Mouse (Mus musculus) lung, embryonic 16.5 days (tissue): Measurements from ENCODE around the gene Cdk5r1. TPM values are rescaled to one million over a fixed set of nuclear protein-coding genes. Genes with fewer than 3 reads are reported as not detected.

ENCODE experiments used
- ATAC-seq: fragments of 200-750 bp; cut with Nextera tagmentation; 2 replicates; pipeline ENCODE4 v1.8.0; 2017; ENCODE audit warnings: low read depth, mild to moderate bottlenecking, moderate library complexity
- H3K27ac ChIP-seq: fragments of 300-500 bp; sonication (generic); 2 replicates; pipeline ENCODE4 v1.5.1; 2014; ENCODE audit warnings: mild to moderate bottlenecking, control low read depth, low read length
- H3K27me3 ChIP-seq: fragments of 300-500 bp; sonication (generic); 2 replicates; pipeline ENCODE4 v1.6.1; 2014; ENCODE audit warnings: low read depth, low read length, mixed read lengths; ENCODE audit not compliant: control insufficient read depth, insufficient read depth
- H3K36me3 ChIP-seq: fragments of 300-500 bp; sonication (generic); 2 replicates; pipeline ENCODE4 v1.6.1; 2014; ENCODE audit warnings: low read length; ENCODE audit not compliant: control insufficient read depth, insufficient read depth
- H3K4me1 ChIP-seq: fragments of 300-500 bp; sonication (generic); replicated peaks from 2 replicates; pipeline ENCODE4 v1.6.1; 2014; ENCODE audit warnings: low read length, mixed read lengths; ENCODE audit not compliant: control insufficient read depth, insufficient read depth
- H3K4me2 ChIP-seq: fragments of 300-500 bp; sonication (generic); 2 replicates; pipeline ENCODE4 v1.6.1; 2014; ENCODE audit warnings: low read depth, low read length, control low read depth
- H3K4me3 ChIP-seq: fragments of 300-500 bp; sonication (generic); 2 replicates; pipeline ENCODE4 v1.5.1; 2014; ENCODE audit warnings: mild to moderate bottlenecking, low read length, control low read depth
- H3K9ac ChIP-seq: fragments of 300-500 bp; sonication (generic); 2 replicates; pipeline ENCODE4 v1.6.1; 2014; ENCODE audit warnings: low read length, control low read depth
- H3K9me3 ChIP-seq: fragments of 300-500 bp; sonication (generic); 2 replicates; pipeline ENCODE4 v1.6.1; 2016; ENCODE audit warnings: low read length; ENCODE audit not compliant: control insufficient read depth
- WGBS: fragments of 180-500 bp; shearing (Covaris S2); extraction: QIAGEN DNeasy Blood & Tissue Kit; methylation state at CpG from one replicate; pipeline ENCODE4 v1.1.7; 2014; 5-methylcytosine and 5-hydroxymethylcytosine counted together
- polyA plus RNA-seq: library from polyadenylated mRNA; unstranded; fragments of >200 nt; fragmentation: Nextera tagmentation; extraction: Ambion mirVana; gene quantifications from 2 replicates; pipeline ENCODE4 v1.2.1, GENCODE M21; 2015

Cdk5r1 gene
- polyA plus RNA-seq, 1 experiment from 2014 or later, result 0.67 TPM

GRCm38 (mm10) chr11:80521148-80521547 lies 44.3 kb downstream of the Cdk5r1 start:
- Histone ChIP-seq H3K36me3 (no peaks in the 10 kb centered on the region), H3K27ac (no peak overlapping the region), H3K27me3 (no peaks in the 10 kb centered on the region), H3K4me3 (no peak overlapping the region), H3K9me3 (no peaks in the 10 kb centered on the region), H3K9ac (no peak overlapping the region), H3K4me2 (no peak overlapping the region), H3K4me1 (peaks cover 8% of the 10 kb centered on the region)
- WGBS, result 59% methylated on average over 2 of the region's 2 CpGs
- ATAC-seq, result no peak

- WGBS, result 14% methylated on average over 2 of the region's 2 CpGs
- Histone ChIP-seq H3K9ac (no peak overlapping the region), H3K4me3 (no peak overlapping the region), H3K4me1 (peaks cover 8% of the 10 kb centered on the region), H3K27me3 (no peaks in the 10 kb centered on the region), H3K36me3 (no peaks in the 10 kb centered on the region), H3K4me2 (no peak overlapping the region), H3K9me3 (no peaks in the 10 kb centered on the region), H3K27ac (peak overlapping the region; percentile 81)
- ATAC-seq, result peak; percentile 61; the same call in 1 of the 2 replicates
These were observed 46.0 kb downstream of the Cdk5r1 start for GRCm38 (mm10) chr11:80522852-80523251.

GRCm38 (mm10) chr11:80523410-80523809 lies 46.6 kb downstream of the Cdk5r1 start:
- ATAC-seq, result peak; percentile 54; the same call in 1 of the 2 replicates
- H3K4me1 ChIP-seq, result peaks cover 8% of the 10 kb centered on the region
- no peaks in the 10 kb centered on the region for H3K36me3 ChIP-seq
- no peaks in the 10 kb centered on the region for H3K27me3 ChIP-seq
- no peak overlapping the region for H3K9ac ChIP-seq
- H3K27ac ChIP-seq, result peak overlapping the region; percentile 81
- H3K4me3 ChIP-seq, result no peak overlapping the region
- no peaks in the 10 kb centered on the region for H3K9me3 ChIP-seq
- 55% methylated on average over 4 of the region's 4 CpGs for WGBS
- no peak overlapping the region for H3K4me2 ChIP-seq

- Histone ChIP-seq H3K9me3 (no peaks in the 10 kb centered on the region), H3K4me2 (no peak overlapping the region), H3K9ac (no peak overlapping the region), H3K4me3 (no peak overlapping the region), H3K27me3 (no peaks in the 10 kb centered on the region), H3K36me3 (no peaks in the 10 kb centered on the region), H3K4me1 (peaks cover 8% of the 10 kb centered on the region), H3K27ac (no peak overlapping the region)
- WGBS, result 88% methylated on average over 5 of the region's 5 CpGs
- ATAC-seq, result no peak
These were observed 47.4 kb downstream of the Cdk5r1 start for GRCm38 (mm10) chr11:80524213-80524612.

GRCm38 (mm10) chr11:80527697-80528096 lies 50.9 kb downstream of the Cdk5r1 start:
- Histone ChIP-seq H3K9me3 (no peaks in the 10 kb centered on the region), H3K9ac (no peak overlapping the region), H3K36me3 (no peaks in the 10 kb centered on the region), H3K4me1 (peaks cover 8% of the 10 kb centered on the region), H3K4me2 (no peak overlapping the region), H3K4me3 (no peak overlapping the region), H3K27me3 (no peaks in the 10 kb centered on the region), H3K27ac (no peak overlapping the region)
- no peak for ATAC-seq

GRCm38 (mm10) chr11:80529149-80529548 lies 52.3 kb downstream of the Cdk5r1 start:
- no peak overlapping the region for H3K4me3 ChIP-seq
- WGBS, result 74% methylated on average over 8 of the region's 8 CpGs

More at GRCm38 (mm10) chr11:80529149-80529548, 52.3 kb downstream of the Cdk5r1 start:
- H3K9ac ChIP-seq, result no peak overlapping the region
- no peaks in the 10 kb centered on the region for H3K4me1 ChIP-seq
- no peaks in the 10 kb centered on the region for H3K9me3 ChIP-seq
- H3K4me2 ChIP-seq, result no peak overlapping the region
- no peaks in the 10 kb centered on the region for H3K36me3 ChIP-seq
- no peaks in the 10 kb centered on the region for H3K27me3 ChIP-seq
- no peak for ATAC-seq
- no peak overlapping the region for H3K27ac ChIP-seq

Other genes with a start within 250 kb of the Cdk5r1 start
- gene Rhbdl3, start 176.1 kb upstream of the Cdk5r1 start, polyA plus RNA-seq, result 1.5 and 1.7 TPM in 2 replicates
- gene 5730455P16Rik, start 99.0 kb upstream of the Cdk5r1 start, polyA plus RNA-seq, result 17.5 and 19.4 TPM in 2 replicates
- 229 and 240 TPM in 2 replicates for gene Zfp207, start 93.7 kb upstream of the Cdk5r1 start, polyA plus RNA-seq
- 277 and 300 TPM in 2 replicates for gene Psmd11, start 48.4 kb upstream of the Cdk5r1 start, polyA plus RNA-seq